In the genomic region with DNA sequence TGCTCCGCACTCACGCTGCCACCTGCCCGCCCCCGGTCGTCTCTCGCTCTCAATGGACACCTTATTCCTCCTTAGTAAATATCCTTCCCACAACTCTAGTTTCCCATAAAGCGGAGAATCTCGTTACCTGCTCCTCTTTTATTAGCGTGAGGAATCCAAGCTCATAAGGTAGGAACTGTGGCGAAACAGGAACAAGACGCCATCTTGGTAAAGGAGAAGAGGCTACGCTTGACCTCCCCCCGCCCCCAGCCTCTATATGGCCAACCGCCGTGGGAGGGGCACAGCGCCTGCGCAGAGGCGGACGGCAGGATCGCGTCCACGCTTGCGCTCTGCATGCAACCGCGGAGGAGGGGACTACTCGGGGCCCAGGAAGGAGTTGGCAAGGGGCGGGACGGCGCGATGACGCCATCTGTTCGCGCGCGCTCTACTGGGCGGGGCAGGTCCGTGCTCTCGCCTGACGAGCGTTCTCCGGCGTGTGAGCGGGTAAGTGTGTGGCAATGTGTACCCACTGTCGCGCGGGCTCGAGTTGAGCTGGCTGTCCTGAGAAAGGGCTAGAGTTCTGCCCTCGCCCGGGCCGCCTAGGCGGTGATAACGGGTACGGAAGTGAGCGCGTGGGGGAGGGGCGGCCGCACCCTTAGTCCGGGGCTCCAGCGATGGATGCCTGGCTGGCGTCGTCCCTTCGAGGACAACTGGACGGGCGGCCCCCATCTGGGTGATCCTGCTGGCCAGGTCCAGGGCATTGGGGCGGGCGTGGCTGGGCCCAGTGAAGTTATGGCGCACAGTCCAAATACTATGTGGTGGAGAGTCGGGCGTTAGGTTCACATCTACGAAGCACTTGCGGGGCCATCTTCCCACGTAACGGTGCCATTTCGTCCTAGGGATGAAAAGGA, we compare ENCODE assay signal across 8 mouse cellular contexts. TPM values are rescaled to one million over a fixed set of nuclear protein-coding genes. Genes with fewer than 3 reads are reported as not detected.
DNase-seq lines count a peak whose midpoint lies in the region; ATAC-seq lines count a peak whose summit lies in the region.

A gene (minus strand): TSS at position 230 of the 890 bp plus-strand sequence.

- H3K27me3 ChIP-seq in hindbrain, embryonic 11.5 days (ENCODE audit: control insufficient read depth, insufficient read depth, low read length), result no peaks in the 10 kb centered on the region

- H3K9ac ChIP-seq in hindbrain, embryonic 11.5 days (ENCODE audit: low read depth, low read length), result peak within 1 kb of the TSS; percentile 76

- peak within 1 kb of the TSS; percentile 65 for H3K4me2 ChIP-seq in hindbrain, embryonic 11.5 days (replicated peaks; ENCODE audit: low read depth, low read length)

- under 1% methylated on average over 74 of the region's 74 CpGs for WGBS in hindbrain, embryonic 11.5 days

- H3K9me3 ChIP-seq in hindbrain, embryonic 11.5 days (ENCODE audit: control insufficient read depth, low read length), result no peaks in the 10 kb centered on the region

- peak within 1 kb of the TSS; percentile 87 for H3K4me3 ChIP-seq in hindbrain, embryonic 11.5 days (ENCODE audit: low read depth, low read length)

- H3K4me1 ChIP-seq in hindbrain, embryonic 11.5 days (replicated peaks; ENCODE audit: control insufficient read depth, insufficient read depth, low read length), result no peaks in the 10 kb centered on the region

- ATAC-seq in hindbrain, embryonic 11.5 days (ENCODE audit: low FRiP score), result peak; percentile 95

- H3K27ac ChIP-seq in hindbrain, embryonic 11.5 days (ENCODE audit: low read depth, low read length), result peak within 1 kb of the TSS; percentile 79

- no peaks in the 10 kb centered on the region for H3K36me3 ChIP-seq in hindbrain, embryonic 11.5 days (ENCODE audit: control insufficient read depth, insufficient read depth, low read length)

- peak; percentile 100 for DNase-seq in Muller cell, postnatal 12 days (ENCODE audit: inconsistent ontology term)
- peak; percentile 100 for DNase-seq in cerebellum, adult 9-11 months
- peak; percentile 98 to 99 for DNase-seq in frontal cortex, adult 2 months (ENCODE audit: extremely low spot score in 1 of 2, low spot score in 1 of 2)
- DNase-seq in hindbrain, embryonic 11.5 days (ENCODE audit: low spot score), result peak; percentile 99
- peak; percentile 99 for DNase-seq in layer of hippocampus, postnatal 10 days (ENCODE audit: low spot score in 2 of 2)
- peak; percentile 100 for DNase-seq in lung, postnatal 10 days
- peak; percentile 99 for DNase-seq in ovary, postnatal 36 days (ENCODE audit: low spot score)
- peak; percentile 99 for DNase-seq in thymus, postnatal 25 days

RNA-seq across cellular contexts. Expression of the gene that starts here (rescaled TPM):
- 77.9 and 87.3 TPM in 2 replicates for polyA plus RNA-seq in frontal cortex, adult 2 months (2012; rRNA removed)
- polyA plus RNA-seq in hindbrain, embryonic 11.5 days (2014; fragmentation: Nextera tagmentation; extraction: Ambion mirVana), result 80.7 and 117 TPM in 2 replicates
- 100 to 1,000 TPM; 127 to 142 TPM for total RNA-seq in layer of hippocampus, postnatal 10 days (2021)

Comparison
In these comparisons a context has a peak if more than half of its experiments do, and no peak if none do; other contexts are left out.
1. Peak in every context shown above with its lines: DNase-seq, ATAC-seq, H3K4me3 ChIP-seq and H3K27ac ChIP-seq.